Mouse (Mus musculus) hindbrain, embryonic 10.5 days (tissue): Measurements from ENCODE around the gene Depdc1a. TPM values are rescaled to one million over a fixed set of nuclear protein-coding genes. Genes with fewer than 3 reads are reported as not detected.
"Not testable (repeated sequence)": the region's sequence is repeated elsewhere in the genome, so short reads cannot be mapped to it uniquely, and the experiment has no call there.

Experiments used
- DNase-seq: peaks from one replicate; pipeline ENCODE4 v3.0.0-alpha.2; 2017; ENCODE audit warnings: low spot score
- H3K27ac ChIP-seq: fragments of 300-500 bp; sonication (generic); 2 replicates; pipeline ENCODE4 v1.5.1; 2016; ENCODE audit warnings: mild to moderate bottlenecking, moderate library complexity
- H3K27me3 ChIP-seq: fragments of 300-500 bp; sonication (generic); 2 replicates; pipeline ENCODE4 v1.6.1; 2016; ENCODE audit warnings: mild to moderate bottlenecking; ENCODE audit not compliant: poor library complexity, insufficient read depth, severe bottlenecking
- H3K36me3 ChIP-seq: fragments of 300-500 bp; sonication (generic); 2 replicates; pipeline ENCODE4 v1.6.1; 2016; ENCODE audit warnings: mild to moderate bottlenecking, moderate library complexity
- H3K4me1 ChIP-seq: fragments of 300-500 bp; sonication (generic); replicated peaks from 2 replicates; pipeline ENCODE4 v1.6.1; 2016; ENCODE audit warnings: mild to moderate bottlenecking
- H3K4me3 ChIP-seq: fragments of 300-500 bp; sonication (generic); 2 replicates; pipeline ENCODE4 v1.5.1; 2016; ENCODE audit warnings: mild to moderate bottlenecking, moderate library complexity
- H3K9me3 ChIP-seq: fragments of 300-500 bp; sonication (generic); 2 replicates; pipeline ENCODE4 v1.6.1; 2016; ENCODE audit warnings: mild to moderate bottlenecking, moderate library complexity
- WGBS: fragments of 180-500 bp; shearing (Covaris S2); methylation state at CpG from one replicate; pipeline ENCODE4 v1.1.7; 2016; 5-methylcytosine and 5-hydroxymethylcytosine counted together
- polyA plus RNA-seq: library from polyadenylated mRNA; unstranded; fragments of >200 nt; fragmentation: Nextera tagmentation; extraction: Ambion mirVana; gene quantifications from 2 replicates; pipeline ENCODE4 v1.2.1, GENCODE M21; 2016

Gene Depdc1a
- 17.1 and 24.0 TPM in 2 replicates for polyA plus RNA-seq

DNA sequence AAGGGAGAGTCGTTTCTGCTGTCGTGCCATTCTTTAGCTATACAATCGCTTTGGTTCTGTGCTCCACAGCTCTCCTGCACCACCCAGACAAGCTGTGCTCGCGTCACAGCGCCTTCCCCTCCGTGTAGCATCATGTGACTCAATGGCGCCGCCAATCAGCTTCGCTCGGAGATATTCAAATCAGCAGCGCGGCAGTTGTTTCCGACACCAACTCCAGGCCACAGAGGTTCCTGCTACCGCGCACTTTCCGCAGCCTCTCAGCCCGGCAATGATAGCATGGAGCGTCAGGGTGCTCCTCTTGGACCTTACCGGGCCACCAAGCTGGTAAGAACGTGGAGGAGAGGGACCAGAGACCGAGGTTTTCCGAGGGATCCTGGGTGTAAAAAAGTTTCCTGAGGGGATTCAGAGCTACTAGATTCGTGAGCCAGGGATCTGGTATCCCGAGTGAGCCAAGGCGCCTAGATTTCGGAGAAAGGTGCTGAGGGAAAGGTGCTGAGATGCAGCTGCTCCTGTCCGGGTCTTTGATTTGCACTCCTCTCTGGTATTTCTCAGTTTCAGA, at the start of gene Depdc1a:
TSS of gene Depdc1a (plus strand) at position 191 of the 559 bp plus-strand sequence.
- H3K36me3 ChIP-seq = peaks cover 13% of the 10 kb centered on the region
- H3K4me1 ChIP-seq = peaks cover 13% of the 10 kb centered on the region
- peak within 1 kb of the TSS; percentile 68 for H3K4me3 ChIP-seq
- peak; percentile 93 for DNase-seq
- no peaks in the 10 kb centered on the region for H3K27me3 ChIP-seq
- under 1% methylated on average over 28 of the region's 28 CpGs for WGBS
- peak within 1 kb of the TSS; percentile 90 for H3K27ac ChIP-seq
- H3K9me3 ChIP-seq = no peaks in the 10 kb centered on the region

DNA sequence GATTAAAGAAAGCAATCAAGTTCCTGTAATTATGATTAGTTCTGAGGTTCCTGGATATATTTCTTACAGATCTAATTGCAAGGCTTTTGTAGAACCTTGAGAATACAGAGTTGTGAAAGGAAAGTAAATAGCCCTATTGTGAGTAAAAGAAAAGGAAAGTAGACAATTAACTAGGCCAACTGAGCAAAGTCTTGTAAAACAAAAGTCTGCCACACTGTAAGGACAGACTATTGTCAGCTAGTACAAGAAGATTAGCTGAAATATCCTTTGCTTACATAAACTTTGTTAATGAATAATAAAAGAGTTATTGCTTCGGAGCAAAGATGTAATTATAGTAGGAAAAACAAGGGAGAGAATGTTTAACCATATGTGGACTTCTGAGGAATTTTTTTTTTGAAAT, 25.2 kb upstream of the Depdc1a start:
- Histone ChIP-seq H3K27me3 (no peaks in the 10 kb centered on the region), H3K4me3 (no peak overlapping the region), H3K9me3 (no peaks in the 10 kb centered on the region), H3K27ac (no peak overlapping the region), H3K4me1 (no peaks in the 10 kb centered on the region), H3K36me3 (no peaks in the 10 kb centered on the region)
- 73% methylated on average over 1 of the region's 1 CpGs for WGBS
- no peak for DNase-seq

DNA sequence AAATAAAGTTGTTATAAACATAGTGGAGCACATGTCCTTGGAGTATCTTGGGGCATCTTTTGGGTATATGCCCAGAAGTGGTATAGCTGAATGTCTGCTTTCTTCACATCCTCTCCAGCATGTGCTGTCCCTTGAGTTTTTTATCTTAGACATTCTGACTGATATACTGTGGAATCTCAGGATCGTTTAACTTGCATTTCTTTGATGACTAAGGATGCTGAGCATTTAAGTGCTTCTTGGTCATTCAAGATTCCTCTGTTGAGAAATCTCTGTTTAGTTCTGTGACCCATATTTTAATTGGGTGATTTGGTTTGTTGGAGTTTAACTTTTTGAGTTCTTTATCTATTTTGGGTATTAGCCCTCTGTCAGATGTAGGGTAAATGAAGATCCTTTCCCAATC, 19.8 kb upstream of the Depdc1a start:
- H3K4me1 ChIP-seq = no peaks in the 10 kb centered on the region
- WGBS = 87% methylated on average over 1 of the region's 1 CpGs
- H3K36me3 ChIP-seq = no peaks in the 10 kb centered on the region
- H3K27me3 ChIP-seq = no peaks in the 10 kb centered on the region
- no peaks in the 10 kb centered on the region for H3K9me3 ChIP-seq
- H3K4me3 ChIP-seq = no peak overlapping the region
- no peak overlapping the region for H3K27ac ChIP-seq
- no peak for DNase-seq

DNA sequence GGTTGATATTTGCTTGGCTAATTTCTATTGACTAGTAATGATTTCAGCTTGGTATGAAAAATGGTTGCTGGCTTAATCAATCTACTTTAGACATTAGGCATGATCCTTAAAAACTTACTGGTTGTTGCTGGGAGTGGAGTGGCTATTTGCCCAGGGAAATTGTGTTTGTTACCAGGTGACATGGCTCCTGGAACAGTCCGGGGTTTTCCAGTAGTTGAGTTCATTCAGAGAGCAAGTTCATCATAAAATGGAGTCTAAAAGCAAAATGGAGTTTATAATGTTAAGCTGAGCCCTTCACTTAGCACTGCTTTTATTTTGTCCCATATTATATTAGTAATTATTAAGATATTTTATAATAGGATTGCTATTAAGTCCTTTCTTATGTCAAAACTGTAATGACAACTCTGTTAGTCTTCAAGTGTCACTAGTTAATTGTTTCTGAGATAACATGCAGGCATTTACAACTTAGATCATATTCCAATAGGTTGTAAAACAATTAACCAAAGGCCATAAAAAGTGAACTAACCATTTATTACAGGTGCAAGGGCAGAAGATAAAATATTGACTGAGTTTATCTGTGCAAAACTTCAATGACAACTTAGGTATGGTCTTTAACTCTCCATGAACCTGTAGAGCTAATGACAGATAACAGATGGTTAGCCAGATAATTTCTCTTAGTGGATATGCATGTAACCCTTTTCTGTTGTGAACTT, 17.8 kb upstream of the Depdc1a start:
- Histone ChIP-seq H3K27ac (no peak overlapping the region), H3K9me3 (no peaks in the 10 kb centered on the region), H3K4me3 (no peak overlapping the region), H3K27me3 (no peaks in the 10 kb centered on the region), H3K4me1 (no peaks in the 10 kb centered on the region), H3K36me3 (no peaks in the 10 kb centered on the region)
- 91% methylated on average over 1 of the region's 1 CpGs for WGBS
- no peak for DNase-seq

DNA sequence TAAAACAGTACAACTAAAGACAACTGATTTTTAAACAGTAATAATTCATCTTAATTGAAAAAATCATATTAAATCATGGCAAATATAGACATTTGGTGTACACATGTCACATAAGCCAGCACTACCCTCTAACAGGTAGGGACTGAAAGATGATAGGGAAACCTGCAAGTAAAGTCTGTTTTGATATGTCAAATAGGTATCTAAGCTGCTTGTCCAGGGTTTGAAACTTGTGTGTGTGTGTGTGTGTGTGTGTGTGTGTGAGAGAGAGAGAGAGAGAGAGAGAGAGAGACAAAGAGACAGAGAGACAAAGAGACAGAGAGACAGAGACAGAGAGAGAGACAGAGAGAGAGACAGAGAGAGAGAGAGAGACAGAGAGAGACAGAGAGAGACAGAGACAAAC, 524 bp upstream of the Depdc1a start:
- peak overlapping the region; percentile 90 for H3K27ac ChIP-seq
- peak overlapping the region; percentile 68 for H3K4me3 ChIP-seq
- not testable (repeated sequence) for H3K9me3 ChIP-seq, H3K36me3 ChIP-seq, H3K27me3 ChIP-seq, DNase-seq
- H3K4me1 ChIP-seq = peaks cover 13% of the 10 kb centered on the region

DNA sequence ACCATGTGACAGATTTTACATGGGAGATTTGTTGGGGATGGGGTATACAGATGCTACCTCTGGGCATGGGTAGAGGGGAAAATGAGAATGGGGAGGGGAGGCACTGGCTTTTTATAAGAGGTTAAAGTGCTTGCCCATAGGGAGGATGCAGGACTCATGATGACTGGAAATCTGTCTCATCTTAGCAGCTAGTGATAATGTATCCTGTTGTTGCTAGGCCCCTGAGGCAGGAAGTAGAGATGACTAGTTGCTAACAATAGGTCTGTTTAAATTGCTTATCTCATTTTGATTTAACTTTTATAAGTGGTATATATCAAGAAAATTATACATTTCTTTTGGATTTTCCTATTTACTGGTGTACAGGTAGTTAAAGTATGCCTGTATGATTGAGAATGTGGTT, 13.7 kb downstream of the Depdc1a start:
- Histone ChIP-seq H3K9me3 (0 out of 2 replicates have a peak, but pooled peaks cover 6% of the 10 kb centered on the region), H3K4me3 (no peak overlapping the region), H3K27ac (no peak overlapping the region), H3K4me1 (no peaks in the 10 kb centered on the region), H3K36me3 (peaks cover 38% of the 10 kb centered on the region), H3K27me3 (no peaks in the 10 kb centered on the region)
- DNase-seq = no peak

DNA sequence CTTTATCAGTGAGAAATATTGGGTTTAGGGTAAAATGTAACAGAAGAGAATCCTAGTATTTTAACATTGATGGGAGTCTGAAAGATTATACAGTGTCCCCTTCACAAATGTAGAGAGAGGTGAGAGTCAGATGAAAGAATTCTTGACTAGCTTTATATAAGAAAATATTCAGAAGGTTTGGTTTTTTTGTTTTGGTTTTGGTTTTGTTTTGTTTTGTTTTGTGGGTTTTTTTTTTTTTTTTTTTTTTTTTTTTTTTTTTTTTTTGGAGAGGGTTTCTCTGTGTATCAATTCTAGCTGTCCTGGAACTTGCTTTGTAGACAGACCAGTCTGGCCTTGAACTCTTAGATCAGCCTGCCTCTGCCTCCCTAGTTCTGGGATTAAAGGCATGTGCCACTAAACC, 33.3 kb downstream of the Depdc1a start:
- H3K4me3 ChIP-seq = no peak overlapping the region
- no peaks in the 10 kb centered on the region for H3K27me3 ChIP-seq
- peaks cover 21% of the 10 kb centered on the region for H3K36me3 ChIP-seq
- no peaks in the 10 kb centered on the region for H3K4me1 ChIP-seq
- H3K9me3 ChIP-seq = no peaks in the 10 kb centered on the region
- H3K27ac ChIP-seq = no peak overlapping the region
- DNase-seq = no peak

DNA sequence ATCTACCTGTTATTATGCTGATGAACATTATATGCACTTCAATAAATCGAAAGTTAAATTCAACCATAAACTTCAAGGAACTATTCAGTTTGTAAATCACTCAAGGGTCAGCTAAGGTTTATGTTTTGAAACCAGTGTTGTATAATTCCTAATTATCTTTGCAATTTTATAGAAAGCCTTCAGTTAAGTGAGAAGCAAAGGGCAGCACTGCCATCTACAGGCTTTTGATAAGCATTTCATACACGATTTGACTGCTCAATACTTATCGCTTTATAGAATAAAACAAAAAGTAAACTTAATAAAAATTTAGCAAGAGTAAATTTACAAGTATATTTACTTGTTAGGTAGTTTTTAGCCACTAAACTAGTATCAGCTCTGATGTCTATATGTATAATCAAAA, 53.1 kb downstream of the Depdc1a start:
- no peak overlapping the region for H3K27ac ChIP-seq
- no peak for DNase-seq
- H3K27me3 ChIP-seq = no peaks in the 10 kb centered on the region
- no peaks in the 10 kb centered on the region for H3K4me1 ChIP-seq
- no peaks in the 10 kb centered on the region for H3K36me3 ChIP-seq
- H3K4me3 ChIP-seq = no peak overlapping the region
- WGBS = 83% methylated on average over 3 of the region's 3 CpGs
- no peaks in the 10 kb centered on the region for H3K9me3 ChIP-seq

DNA sequence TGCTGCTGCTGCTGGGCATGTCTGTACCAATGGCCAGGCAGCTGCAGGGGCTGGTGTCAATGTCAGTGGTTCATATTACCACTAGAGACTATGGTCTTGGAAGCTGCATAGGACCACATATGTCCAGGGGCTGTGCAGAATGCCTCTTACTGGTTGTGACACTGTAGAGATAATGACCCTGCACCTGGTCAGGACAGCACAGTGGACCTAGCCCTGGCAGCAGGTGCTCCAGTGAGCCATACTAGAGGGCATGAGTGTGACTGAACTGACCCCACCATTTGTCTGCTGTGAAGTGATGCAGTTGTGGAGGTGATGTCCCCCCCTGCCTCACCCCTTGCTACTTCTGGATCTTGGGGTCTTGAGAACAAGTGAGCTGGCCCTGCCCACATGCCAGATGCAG, 55.0 kb downstream of the Depdc1a start:
- H3K4me1 ChIP-seq = no peaks in the 10 kb centered on the region
- no peak for DNase-seq
- no peaks in the 10 kb centered on the region for H3K27me3 ChIP-seq
- no peak overlapping the region for H3K4me3 ChIP-seq
- H3K9me3 ChIP-seq = no peaks in the 10 kb centered on the region
- H3K27ac ChIP-seq = no peak overlapping the region
- H3K36me3 ChIP-seq = no peaks in the 10 kb centered on the region

Other genes starting within 250 kb of the Depdc1a start
- not detected in 2 replicates for gene Rpe65, start 103.7 kb downstream of the Depdc1a start, polyA plus RNA-seq